Mouse (Mus musculus): ENCODE results near the gene Prr5. TPM values are rescaled to one million over a fixed set of nuclear protein-coding genes. Genes with fewer than 3 reads are reported as not detected.

Prr5 gene
- polyA plus RNA-seq, 1 experiment, result 8.8 TPM

- Histone ChIP-seq H3K4me3 (replicated peaks) (no peak overlapping the region), H3K36me3 (replicated peaks; ENCODE audit: low read length) (no peaks in the 10 kb centered on the region), H3K9me3 (peaks cover 4% of the 10 kb centered on the region), H3K4me1 (peaks cover 13% of the 10 kb centered on the region; the same call in 1 of the 2 replicates), H3K27me3 (replicated peaks) (peaks cover 70% of the 10 kb centered on the region)
- TF ChIP-seq FLI1 (IDR thresholded peaks at IDR 0.05; ENCODE audit: low read length) (no peak), GATA1 (IDR thresholded peaks at IDR 0.05; ENCODE audit: borderline replicate concordance, low read length) (no peak)
These were observed 5.1 kb downstream of the Prr5 start for GRCm38 (mm10) chr15:84674329-84675067.

GRCm38 (mm10) chr15:84675317-84675716 is 5.9 kb downstream of the Prr5 start:
- H3K4me3 ChIP-seq (replicated peaks), result no peak overlapping the region
- H3K9me3 ChIP-seq, result peaks cover 4% of the 10 kb centered on the region
- TF ChIP-seq GATA1 (IDR thresholded peaks at IDR 0.05; ENCODE audit: borderline replicate concordance, low read length) (no peak), FLI1 (IDR thresholded peaks at IDR 0.05; ENCODE audit: low read length) (no peak)
- peaks cover 70% of the 10 kb centered on the region for H3K27me3 ChIP-seq (replicated peaks)
- peaks cover 16% of the 10 kb centered on the region for H3K4me1 ChIP-seq
- no peaks in the 10 kb centered on the region for H3K36me3 ChIP-seq (replicated peaks; ENCODE audit: low read length)

GRCm38 (mm10) chr15:84677943-84678342 is 8.5 kb downstream of the Prr5 start:
- Histone ChIP-seq H3K9me3 (peaks cover 4% of the 10 kb centered on the region), H3K4me3 (replicated peaks) (no peak overlapping the region), H3K36me3 (replicated peaks; ENCODE audit: low read length) (no peaks in the 10 kb centered on the region), H3K27me3 (replicated peaks) (peaks cover 74% of the 10 kb centered on the region), H3K4me1 (peaks cover 26% of the 10 kb centered on the region)
- TF ChIP-seq FLI1 (IDR thresholded peaks at IDR 0.05; ENCODE audit: low read length) (no peak), GATA1 (IDR thresholded peaks at IDR 0.05; ENCODE audit: borderline replicate concordance, low read length) (no peak)

GRCm38 (mm10) chr15:84679090-84679489 is 9.7 kb downstream of the Prr5 start:
- Histone ChIP-seq H3K4me3 (replicated peaks) (no peak overlapping the region), H3K9me3 (peaks cover 4% of the 10 kb centered on the region), H3K4me1 (peaks cover 26% of the 10 kb centered on the region), H3K36me3 (replicated peaks; ENCODE audit: low read length) (no peaks in the 10 kb centered on the region), H3K27me3 (replicated peaks) (peaks cover 82% of the 10 kb centered on the region)
- TF ChIP-seq FLI1 (IDR thresholded peaks at IDR 0.05; ENCODE audit: low read length) (no peak), GATA1 (IDR thresholded peaks at IDR 0.05; ENCODE audit: borderline replicate concordance, low read length) (no peak)

DNA sequence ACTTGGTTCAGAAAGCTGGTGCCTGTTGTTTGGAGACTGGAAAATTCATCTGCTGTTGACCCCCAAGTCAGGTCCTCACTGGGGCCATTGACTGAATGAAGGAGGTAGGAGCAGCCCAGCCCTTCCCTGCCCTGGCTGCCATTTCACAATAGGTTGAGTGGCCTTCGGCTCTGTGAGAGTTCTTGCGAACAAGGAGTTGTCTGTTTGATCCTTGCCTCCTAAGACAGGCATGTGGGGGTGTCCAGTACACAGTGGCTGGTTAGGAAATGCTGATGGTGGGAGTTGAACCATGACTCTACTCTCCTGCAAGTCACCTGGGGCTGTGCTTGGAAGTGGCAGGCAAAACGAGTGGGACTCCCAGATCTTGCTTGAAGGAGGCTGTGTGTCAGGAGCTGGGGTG is 10.4 kb downstream of the Prr5 start:
- H3K9me3 ChIP-seq, result peaks cover 4% of the 10 kb centered on the region
- TF ChIP-seq FLI1 (IDR thresholded peaks at IDR 0.05; ENCODE audit: low read length), result no peak
- TF ChIP-seq GATA1 (IDR thresholded peaks at IDR 0.05; ENCODE audit: borderline replicate concordance, low read length), result no peak
- H3K4me1 ChIP-seq, result peaks cover 30% of the 10 kb centered on the region
- peaks cover 88% of the 10 kb centered on the region for H3K27me3 ChIP-seq (replicated peaks)
- H3K36me3 ChIP-seq (replicated peaks; ENCODE audit: low read length), result no peaks in the 10 kb centered on the region
- no peak overlapping the region for H3K4me3 ChIP-seq (replicated peaks)

DNA sequence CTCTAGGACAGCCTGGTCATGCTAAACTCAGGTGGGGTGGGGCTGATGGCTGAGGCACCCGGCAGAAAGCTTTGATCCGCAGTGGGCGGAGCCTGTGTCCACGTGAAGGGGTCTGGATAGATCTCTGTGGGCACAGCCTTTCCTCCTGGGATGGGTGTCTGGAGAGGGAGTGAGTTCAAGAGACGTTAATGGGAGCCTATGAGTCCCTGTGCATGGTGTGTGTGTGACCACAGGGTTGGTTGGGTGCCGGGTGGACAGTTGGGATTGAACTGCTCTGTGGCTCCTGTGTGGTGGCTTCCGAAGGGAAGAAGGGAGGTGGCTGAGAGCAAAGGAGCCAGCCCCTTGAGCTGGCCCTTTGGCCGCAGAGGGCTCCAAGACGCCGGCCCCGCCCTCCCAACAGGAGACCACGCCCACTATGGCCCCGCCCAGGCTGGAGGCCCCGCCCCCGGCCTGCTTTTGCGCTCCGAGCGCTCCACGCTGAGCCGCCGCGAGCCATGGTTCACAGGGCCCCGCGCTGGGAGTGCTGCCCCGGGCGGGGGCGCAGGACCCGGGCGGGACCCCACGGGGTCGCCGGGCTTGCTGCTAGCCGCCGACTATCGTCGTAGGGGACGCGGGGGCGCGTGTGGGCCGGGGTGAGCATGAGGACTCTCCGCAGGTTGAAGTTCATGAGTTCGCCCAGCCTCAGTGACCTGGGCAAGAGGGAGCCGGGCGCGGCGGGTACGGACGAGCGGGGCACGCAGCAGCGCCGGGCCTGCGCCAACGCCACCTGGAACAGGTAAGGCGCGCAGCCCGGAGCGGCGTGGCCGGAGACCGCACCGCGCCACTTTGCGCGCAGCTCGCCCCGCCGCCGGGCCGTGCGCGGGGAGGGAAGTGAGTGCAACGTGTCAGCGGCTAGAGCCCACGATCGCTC is 11.4 kb downstream of the Prr5 start:
- Histone ChIP-seq H3K36me3 (replicated peaks; ENCODE audit: low read length) (no peaks in the 10 kb centered on the region), H3K27me3 (replicated peaks) (peaks cover 89% of the 10 kb centered on the region), H3K4me1 (peaks cover 35% of the 10 kb centered on the region), H3K4me3 (replicated peaks) (peak overlapping the region; percentile 91), H3K9me3 (peaks cover 4% of the 10 kb centered on the region)
- TF ChIP-seq FLI1 (IDR thresholded peaks at IDR 0.05; ENCODE audit: low read length), result no peak
- TF ChIP-seq GATA1 (IDR thresholded peaks at IDR 0.05; ENCODE audit: borderline replicate concordance, low read length), result no peak

DNA sequence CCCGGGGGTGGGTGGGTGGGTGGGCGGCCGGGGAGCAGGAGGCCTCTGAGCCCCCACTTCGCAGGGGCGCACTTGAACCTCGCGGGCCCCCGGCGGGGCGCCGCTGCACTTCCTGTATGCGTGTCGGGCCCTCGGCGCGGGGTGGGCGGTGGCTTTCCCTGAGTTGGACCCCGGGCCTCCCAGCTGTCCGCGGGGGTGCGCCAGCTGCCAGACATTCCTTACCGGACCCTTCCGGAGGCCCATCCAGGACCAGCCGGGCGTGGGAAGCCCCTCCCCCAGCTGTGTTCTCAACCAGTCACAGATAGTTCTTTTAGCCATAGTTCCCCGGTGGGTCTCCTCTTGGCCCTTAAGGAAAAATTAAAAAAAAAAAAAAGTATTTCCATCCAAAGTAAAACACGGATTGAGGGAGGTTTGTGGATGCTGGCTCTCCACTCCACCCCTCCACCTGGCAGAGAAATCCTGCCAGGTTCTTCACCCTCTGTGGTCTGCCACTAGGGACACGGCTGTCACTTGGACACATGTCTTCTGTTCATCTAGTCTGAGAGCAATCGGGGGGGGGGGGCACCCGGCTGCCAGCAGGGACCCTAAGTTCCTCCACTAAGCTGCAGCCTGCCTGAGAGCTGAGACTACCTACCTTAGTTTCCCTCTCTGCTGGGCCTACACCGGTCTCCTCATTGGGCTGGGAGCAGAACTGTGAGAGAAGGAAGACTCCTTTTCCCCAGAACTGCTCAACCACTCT is 12.2 kb downstream of the Prr5 start:
- Histone ChIP-seq H3K27me3 (replicated peaks) (peaks cover 87% of the 10 kb centered on the region), H3K4me1 (peaks cover 36% of the 10 kb centered on the region), H3K9me3 (peaks cover 4% of the 10 kb centered on the region), H3K4me3 (replicated peaks) (peak overlapping the region; percentile 91), H3K36me3 (replicated peaks; ENCODE audit: low read length) (no peaks in the 10 kb centered on the region)
- TF ChIP-seq GATA1 (IDR thresholded peaks at IDR 0.05; ENCODE audit: borderline replicate concordance, low read length) (no peak), FLI1 (IDR thresholded peaks at IDR 0.05; ENCODE audit: low read length) (no peak)

- Histone ChIP-seq H3K36me3 (replicated peaks; ENCODE audit: low read length) (no peaks in the 10 kb centered on the region), H3K9me3 (peaks cover 4% of the 10 kb centered on the region), H3K4me1 (peaks cover 33% of the 10 kb centered on the region), H3K4me3 (replicated peaks) (no peak overlapping the region), H3K27me3 (replicated peaks) (peaks cover 87% of the 10 kb centered on the region)
- TF ChIP-seq FLI1 (IDR thresholded peaks at IDR 0.05; ENCODE audit: low read length) (no peak), GATA1 (IDR thresholded peaks at IDR 0.05; ENCODE audit: borderline replicate concordance, low read length) (no peak)
These were observed 12.8 kb downstream of the Prr5 start for GRCm38 (mm10) chr15:84682206-84682605.

GRCm38 (mm10) chr15:84682821-84683220 is 13.4 kb downstream of the Prr5 start:
- Histone ChIP-seq H3K9me3 (peaks cover 4% of the 10 kb centered on the region), H3K27me3 (replicated peaks) (peaks cover 85% of the 10 kb centered on the region), H3K4me1 (peaks cover 33% of the 10 kb centered on the region), H3K36me3 (replicated peaks; ENCODE audit: low read length) (no peaks in the 10 kb centered on the region), H3K4me3 (replicated peaks) (no peak overlapping the region)
- TF ChIP-seq GATA1 (IDR thresholded peaks at IDR 0.05; ENCODE audit: borderline replicate concordance, low read length) (no peak), FLI1 (IDR thresholded peaks at IDR 0.05; ENCODE audit: low read length) (no peak)
